Mouse (Mus musculus): ENCODE results near the gene Lgr5. TPM values are rescaled to one million over a fixed set of nuclear protein-coding genes. Genes with fewer than 3 reads are reported as not detected.

The Lgr5 gene
- total and polyA plus RNA-seq, 3 experiments: not detected

- Histone ChIP-seq H3K27me3 (replicated peaks) (no peaks in the 10 kb centered on the region), H3K79me2 (replicated peaks; ENCODE audit: control insufficient read depth, extremely low read depth, insufficient read depth, poor library complexity, severe bottlenecking) (no peaks in the 10 kb centered on the region), H3K4me2 (ENCODE audit: insufficient read depth, low read depth, poor library complexity, severe bottlenecking) (no peak overlapping the region), H3K9ac (ENCODE audit: insufficient read depth, low read depth) (no peak overlapping the region), H3K4me1 (ENCODE audit: control insufficient read depth in 1 of 2, insufficient read depth in 2 of 2) (no peaks in the 10 kb centered on the region), H3K36me3 (replicated peaks in 1 of 2; ENCODE audit: control insufficient read depth in 1 of 2, insufficient read depth in 1 of 2, low read length in 1 of 2) (no peaks in the 10 kb centered on the region), H3K9me3 (replicated peaks; ENCODE audit: low read length) (no peaks in the 10 kb centered on the region), H3K27ac (ENCODE audit: insufficient read depth, low read depth) (no peak overlapping the region), H3K4me3 (replicated peaks in 1 of 3; ENCODE audit: low read depth in 2 of 3, low read length in 2 of 3, poor library complexity in 1 of 3) (no peak overlapping the region)
- no peak for DNase-seq (ENCODE audit: extremely low read depth)
- TF ChIP-seq SMC3 (IDR thresholded peaks at IDR 0.05; ENCODE audit: low read depth, low read length) (no peak), ELF1 (IDR thresholded peaks at IDR 0.05; ENCODE audit: low read depth, low read length) (no peak), KAT2A (IDR thresholded peaks at IDR 0.05; ENCODE audit: insufficient replicate concordance, low read length) (no peak), ETS1 (conservative IDR thresholded peaks at IDR 0.05; ENCODE audit: low read depth, low read length) (no peak), UBTF (IDR thresholded peaks at IDR 0.05; ENCODE audit: low read depth, low read length) (no peak), NELFE (IDR thresholded peaks at IDR 0.05; ENCODE audit: low read depth, low read length) (no peak), MXI1 (IDR thresholded peaks at IDR 0.05; ENCODE audit: low read depth, low read length) (no peak), MAX (IDR thresholded peaks at IDR 0.05; ENCODE audit: low read length) (no peak), USF1 (IDR thresholded peaks at IDR 0.05; ENCODE audit: low read depth, low read length) (no peak), JUN (IDR thresholded peaks at IDR 0.05; ENCODE audit: insufficient read depth, low read depth, low read length) (no peak), ZC3H11A (IDR thresholded peaks at IDR 0.05; ENCODE audit: low read depth, low read length) (no peak), SIN3A (IDR thresholded peaks at IDR 0.05; ENCODE audit: low read length) (no peak), BHLHE40 (IDR thresholded peaks at IDR 0.05; ENCODE audit: low read depth, low read length) (no peak), JUND (conservative IDR thresholded peaks at IDR 0.05; ENCODE audit: low read depth, low read length) (no peak), RAD21 (IDR thresholded peaks at IDR 0.05; ENCODE audit: low read depth, low read length) (no peak), ZNF384 (IDR thresholded peaks at IDR 0.05; ENCODE audit: low read depth, low read length) (no peak), MAZ (IDR thresholded peaks at IDR 0.05; ENCODE audit: low read depth, low read length) (no peak), RCOR1 (conservative IDR thresholded peaks at IDR 0.05; ENCODE audit: low read depth, low read length) (no peak), CTCF (conservative IDR thresholded peaks at IDR 0.05 in 1 of 2, IDR thresholded peaks at IDR 0.05 in 1 of 2; ENCODE audit: low read depth in 2 of 2, low read length in 2 of 2) (no peak), EP300 (IDR thresholded peaks at IDR 0.05; ENCODE audit: low read length) (no peak)
- dilution Hi-C loops (cut with MboI; ENCODE audit: extremely low pct_ligation_motif_present, extremely low pct_unique_long_range_greater_than_20kb, low sequenced_read_pairs): no loop called here
- in situ Hi-C loops (cut with MboI; ENCODE audit: low pct_ligation_motif_present, low pct_unique_long_range_greater_than_20kb, low sequenced_read_pairs): no loop called here
These were observed 17.0 kb downstream of the Lgr5 start for GRCm38 (mm10) chr10:115570577-115570976.

GRCm38 (mm10) chr10:115569712-115570491 is 17.7 kb downstream of the Lgr5 start, which contains the start of gene A930009A15Rik:
TSS of gene A930009A15Rik (plus strand) at chr10:115569986.
- Histone ChIP-seq H3K9me3 (replicated peaks; ENCODE audit: low read length) (no peaks in the 10 kb centered on the region), H3K79me2 (replicated peaks; ENCODE audit: control insufficient read depth, extremely low read depth, insufficient read depth, poor library complexity, severe bottlenecking) (no peaks in the 10 kb centered on the region), H3K4me3 (replicated peaks in 1 of 3; ENCODE audit: low read depth in 2 of 3, low read length in 2 of 3, poor library complexity in 1 of 3) (no peak within 1 kb of the TSS), H3K4me2 (ENCODE audit: insufficient read depth, low read depth, poor library complexity, severe bottlenecking) (no peak within 1 kb of the TSS), H3K9ac (ENCODE audit: insufficient read depth, low read depth) (no peak within 1 kb of the TSS), H3K36me3 (replicated peaks in 1 of 2; ENCODE audit: control insufficient read depth in 1 of 2, insufficient read depth in 1 of 2, low read length in 1 of 2) (no peaks in the 10 kb centered on the region), H3K4me1 (ENCODE audit: control insufficient read depth in 1 of 2, insufficient read depth in 2 of 2) (no peaks in the 10 kb centered on the region), H3K27me3 (replicated peaks) (no peaks in the 10 kb centered on the region), H3K27ac (ENCODE audit: insufficient read depth, low read depth) (no peak within 1 kb of the TSS)
- TF ChIP-seq ZNF384 (IDR thresholded peaks at IDR 0.05; ENCODE audit: low read depth, low read length) (0 out of 2 replicates have a peak, but pooled peaks have one; percentile 34), TBP (conservative IDR thresholded peaks at IDR 0.05; ENCODE audit: low read depth, low read length) (no peak), EP300 (IDR thresholded peaks at IDR 0.05; ENCODE audit: low read length) (no peak), ETS1 (conservative IDR thresholded peaks at IDR 0.05; ENCODE audit: low read depth, low read length) (no peak)
- dilution Hi-C loops (cut with MboI; ENCODE audit: extremely low pct_ligation_motif_present, extremely low pct_unique_long_range_greater_than_20kb, low sequenced_read_pairs): no loop called here
- in situ Hi-C loops (cut with MboI; ENCODE audit: low pct_ligation_motif_present, low pct_unique_long_range_greater_than_20kb, low sequenced_read_pairs): no loop called here
- no peak for DNase-seq (ENCODE audit: extremely low read depth)

All from CH12.LX (cell line).